Mouse (Mus musculus): ENCODE data around the gene Rnf31.

DNA sequence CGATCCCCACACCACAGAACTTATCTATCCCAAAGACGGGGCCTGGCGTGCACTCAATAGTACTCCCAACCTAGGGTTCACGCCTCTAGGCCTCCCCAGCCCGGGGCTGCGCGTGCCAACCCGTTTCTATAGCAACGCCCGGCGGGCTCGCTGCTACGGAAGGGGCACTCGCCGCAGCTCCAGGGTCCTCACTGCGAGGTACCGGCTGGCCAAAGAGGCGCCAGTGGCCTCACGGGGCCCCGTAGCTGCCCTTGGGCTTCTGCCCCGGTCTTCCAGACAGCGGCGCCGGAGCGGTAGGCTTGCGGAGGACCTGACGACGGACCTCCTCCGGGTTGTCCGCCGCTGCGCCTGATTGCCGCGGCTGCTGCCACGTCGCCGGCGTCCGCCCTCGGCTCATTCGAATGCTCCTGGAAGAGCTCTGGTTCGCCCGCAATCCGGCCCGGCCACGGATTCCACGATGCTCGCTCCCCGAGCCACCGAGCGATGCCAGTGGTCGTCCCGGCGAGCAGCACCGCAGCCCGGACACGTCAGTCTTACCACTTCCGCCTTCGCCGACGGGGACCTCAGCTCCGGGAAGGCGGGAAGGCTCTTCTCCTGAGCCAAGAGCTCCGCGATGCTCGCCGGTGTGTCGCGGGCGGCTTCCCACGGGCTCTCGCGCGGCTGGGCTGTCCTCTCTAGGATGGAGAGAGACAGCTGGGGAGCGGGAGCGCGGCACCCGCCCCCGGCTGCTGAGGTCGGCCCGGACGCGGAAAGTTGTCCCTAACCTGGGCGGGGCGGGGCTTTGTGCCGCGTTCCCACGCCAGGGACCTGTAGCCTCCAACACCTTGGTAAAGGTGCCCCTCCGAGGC lies 51.8 kb downstream of the Rnf31 start, which contains the start of gene Tm9sf1:
- TF ChIP-seq MAFK (IDR thresholded peaks at IDR 0.05; ENCODE audit: borderline replicate concordance, low read depth, low read length) (no peak), RAD21 (IDR thresholded peaks at IDR 0.05; ENCODE audit: low read depth, low read length) (no peak), TCF12 (IDR thresholded peaks at IDR 0.05; ENCODE audit: low read depth, low read length) (0 out of 2 replicates have a peak, but pooled peaks have one; percentile 9), MYC (IDR thresholded peaks at IDR 0.05; ENCODE audit: low read depth, low read length) (0 out of 2 replicates have a peak, but pooled peaks have one; percentile 29), CTCF (IDR thresholded peaks at IDR 0.05 in 2 of 3, conservative IDR thresholded peaks at IDR 0.05 in 1 of 3; ENCODE audit: control insufficient read depth in 1 of 3, insufficient read depth in 1 of 3, low read depth in 2 of 3, low read length in 3 of 3, poor library complexity in 1 of 3, severe bottlenecking in 1 of 3) (no peak), POLR2A (IDR thresholded peaks at IDR 0.05; ENCODE audit: control insufficient read depth in 1 of 2, insufficient read depth in 1 of 2, low read depth in 1 of 2, low read length in 2 of 2, poor library complexity in 1 of 2) (peak; percentile 55 to 71)
